Mouse (Mus musculus) R1 (cell line): ENCODE measurements around the gene Myh7b.
A peak's percentile ranks its signal among the peaks of the same experiment; 100 is the strongest.
"Not testable (repeated sequence)": the region's sequence is repeated elsewhere in the genome, so short reads cannot be mapped to it uniquely, and the experiment has no call there.

Experiments used
- DNase-seq: peaks from one replicate; pipeline ENCODE4 v3.0.0-alpha.2; 2018; ENCODE audit warnings: low read depth, low spot score

The Myh7b gene

DNA sequence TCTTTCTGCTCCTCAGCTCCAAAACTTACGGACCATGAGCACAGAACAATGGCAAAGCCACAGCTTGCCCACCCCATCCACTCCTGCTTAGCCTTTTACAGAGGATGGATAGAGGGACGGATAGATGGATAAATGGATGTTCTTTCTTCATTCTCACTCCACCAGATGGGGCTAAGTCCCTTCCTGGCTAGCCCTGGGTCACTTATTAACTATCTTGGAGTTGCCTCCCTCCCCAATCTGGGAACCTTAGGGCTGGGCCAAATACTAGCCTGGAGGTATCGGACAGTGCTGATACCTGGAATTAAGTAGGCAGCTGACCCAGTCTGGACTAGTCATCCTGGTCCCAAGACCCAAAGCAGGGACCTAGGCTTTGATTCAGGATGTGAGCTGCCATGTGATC is 7.3 kb upstream of the Myh7b start:
- no peak for DNase-seq

- DNase-seq = no peak
Observed at GRCm38 (mm10) chr2:155604560-155605235, 6.3 kb upstream of the Myh7b start.

GRCm38 (mm10) chr2:155605236-155605589 is 5.8 kb upstream of the Myh7b start:
- DNase-seq = not testable (repeated sequence)

DNA sequence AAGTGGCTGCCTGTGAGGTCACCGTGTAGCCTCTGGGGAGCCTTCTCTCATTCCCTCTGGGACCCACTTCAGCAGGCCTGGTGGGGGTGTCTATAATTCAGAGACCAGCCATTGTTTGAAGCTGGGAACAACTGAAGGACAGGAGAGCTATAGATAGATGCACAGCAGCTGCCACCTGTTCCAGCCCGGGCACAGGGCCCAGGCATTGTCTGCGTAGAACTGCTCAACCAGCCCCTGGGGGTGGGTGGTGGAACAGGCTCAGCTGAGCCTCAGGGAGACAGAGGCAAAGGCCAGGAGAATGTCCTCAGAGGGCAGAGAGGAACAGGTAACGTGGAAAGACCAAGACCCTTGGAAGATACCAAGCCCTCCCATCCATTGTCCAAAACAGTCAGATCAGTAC is 4.7 kb upstream of the Myh7b start:
- no peak for DNase-seq

GRCm38 (mm10) chr2:155611834-155612550 is 980 bp downstream of the Myh7b start:
- no peak for DNase-seq

- peak; percentile 92 for DNase-seq
Observed at GRCm38 (mm10) chr2:155613326-155613755, 2.3 kb downstream of the Myh7b start.

GRCm38 (mm10) chr2:155613953-155614352 is 2.9 kb downstream of the Myh7b start:
- DNase-seq = no peak

DNA sequence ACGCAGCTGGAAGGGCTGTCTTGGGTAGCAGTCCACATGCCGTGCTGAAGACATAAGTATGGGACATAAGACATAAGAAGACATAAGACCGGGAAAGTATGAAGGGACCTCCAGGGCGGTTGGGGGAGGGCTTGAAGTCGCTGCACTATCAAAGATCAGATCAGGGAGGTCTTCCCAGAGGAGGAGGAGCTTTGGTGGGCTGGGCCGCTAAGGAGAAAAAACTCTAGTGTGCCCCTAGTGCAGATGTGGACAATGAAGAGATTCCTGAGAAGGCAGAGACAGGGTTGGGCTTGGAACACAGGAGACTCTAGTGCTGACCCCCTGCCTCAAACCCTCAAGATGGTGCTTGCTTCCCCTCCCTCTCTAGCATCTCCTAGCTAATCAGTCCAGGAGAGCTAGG is 6.0 kb downstream of the Myh7b start:
- DNase-seq = peak; percentile 85

DNA sequence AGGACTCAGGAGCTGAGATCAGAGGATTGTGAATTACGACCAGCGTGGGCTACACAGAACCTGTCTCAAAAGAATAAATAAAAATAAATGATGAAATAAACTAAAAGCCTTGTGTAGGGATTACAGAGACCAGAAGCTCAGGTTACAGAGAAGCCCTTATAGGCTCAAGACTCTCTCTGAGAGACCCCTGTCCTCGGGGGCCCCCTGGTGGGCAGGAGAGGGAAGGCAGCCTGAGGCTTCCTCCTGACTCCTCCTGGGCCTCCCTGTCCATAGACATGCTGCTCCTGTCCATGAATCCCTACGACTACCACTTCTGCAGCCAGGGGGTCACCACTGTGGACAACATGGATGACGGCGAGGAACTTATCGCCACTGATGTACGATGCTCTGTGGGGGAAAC is 8.8 kb downstream of the Myh7b start:
- DNase-seq = peak; percentile 84

DNA sequence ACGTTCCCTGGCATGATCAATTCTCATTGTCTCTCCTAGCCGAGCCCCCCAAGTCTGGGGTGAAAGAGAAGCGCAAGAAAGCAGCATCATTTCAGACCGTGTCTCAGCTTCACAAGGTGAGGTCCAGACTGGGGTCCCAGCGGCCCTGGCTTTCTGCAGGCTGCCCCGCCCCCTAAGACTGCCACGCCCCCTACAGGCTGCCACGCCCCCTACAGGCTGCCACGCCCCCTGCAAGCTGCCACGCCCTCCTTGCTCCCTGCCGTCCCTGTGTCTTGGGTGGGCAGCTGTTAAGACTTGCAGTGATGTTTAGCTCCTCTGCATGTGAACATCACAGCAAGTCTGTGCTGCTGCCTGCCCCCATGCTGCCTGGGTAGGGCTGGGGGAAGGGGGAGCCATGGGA is 11.6 kb downstream of the Myh7b start:
- peak; percentile 57 for DNase-seq

DNA sequence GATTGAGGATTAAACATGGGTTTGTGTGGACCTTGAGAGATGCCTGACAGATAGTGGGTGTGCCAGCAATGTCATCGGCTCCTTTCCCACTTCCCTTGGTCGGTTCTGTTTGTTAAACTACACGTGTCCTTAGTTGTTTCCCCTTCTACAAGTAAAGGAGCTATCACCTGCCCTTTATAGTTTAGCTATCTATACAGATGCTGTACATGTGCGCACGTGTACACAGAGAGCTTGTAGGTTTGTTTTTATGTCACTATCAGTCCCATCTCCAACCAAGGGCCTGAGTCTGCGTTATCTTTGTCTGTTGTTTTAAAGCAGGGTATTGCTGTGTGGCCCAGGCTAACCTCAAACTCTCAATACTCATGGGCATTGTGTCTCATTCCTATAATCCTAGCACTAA is 13.0 kb downstream of the Myh7b start:
- no peak for DNase-seq

GRCm38 (mm10) chr2:155624730-155625129 is 13.7 kb downstream of the Myh7b start:
- DNase-seq = peak; percentile 91

- no peak for DNase-seq
Observed at GRCm38 (mm10) chr2:155626277-155626676, 15.3 kb downstream of the Myh7b start.

DNA sequence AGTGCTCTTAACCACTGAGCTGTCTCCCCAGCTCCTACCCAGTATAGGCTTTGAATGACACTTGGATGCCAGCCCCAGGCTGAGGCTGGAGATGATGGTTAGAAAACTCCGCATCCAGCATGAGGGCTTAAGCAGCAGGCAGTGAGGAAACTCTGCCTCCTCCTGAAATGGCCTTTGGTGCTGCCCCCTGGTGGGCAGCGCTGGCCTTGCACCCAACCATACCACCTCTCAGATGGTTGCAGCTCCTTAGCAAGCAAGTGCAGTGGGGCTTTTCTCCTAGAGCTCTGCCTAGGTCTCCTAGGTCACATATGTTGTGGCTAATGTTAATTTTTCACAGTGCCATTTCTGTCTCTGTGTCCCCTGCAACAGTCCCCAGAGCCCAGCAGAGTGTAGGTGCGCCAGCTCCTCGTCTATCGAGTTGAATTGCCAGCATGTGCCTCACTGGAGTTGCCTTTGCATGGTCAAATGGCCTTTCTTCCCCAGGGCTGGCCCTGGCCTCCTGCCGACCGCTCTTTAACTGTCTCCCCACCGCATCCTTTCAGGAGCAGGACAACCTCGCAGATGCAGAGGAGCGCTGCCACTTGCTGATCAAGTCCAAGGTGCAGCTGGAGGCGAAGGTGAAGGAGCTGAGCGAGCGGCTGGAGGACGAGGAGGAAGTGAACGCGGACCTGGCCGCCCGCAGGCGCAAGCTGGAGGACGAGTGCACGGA is 16.2 kb downstream of the Myh7b start:
- peak; percentile 80 for DNase-seq

GRCm38 (mm10) chr2:155628112-155628511 is 17.1 kb downstream of the Myh7b start:
- no peak for DNase-seq

DNA sequence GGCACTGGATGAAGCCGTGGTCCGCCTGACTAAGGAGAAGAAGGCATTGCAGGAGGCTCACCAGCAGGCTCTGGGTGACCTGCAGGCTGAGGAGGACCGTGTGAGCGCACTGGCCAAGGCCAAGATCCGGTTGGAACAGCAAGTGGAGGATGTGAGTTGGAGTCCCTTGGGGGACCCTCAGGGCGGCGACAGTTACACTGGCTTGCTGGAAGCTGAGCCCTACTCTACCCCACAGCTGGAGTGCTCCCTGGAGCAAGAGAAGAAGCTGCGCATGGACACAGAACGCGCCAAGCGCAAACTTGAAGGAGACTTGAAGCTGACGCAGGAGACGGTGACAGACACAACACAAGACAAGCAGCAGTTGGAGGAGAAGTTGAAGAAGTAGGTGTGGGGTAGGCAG is 17.5 kb downstream of the Myh7b start:
- DNase-seq = peak; percentile 31

GRCm38 (mm10) chr2:155629231-155629661 is 18.2 kb downstream of the Myh7b start:
- DNase-seq = peak; percentile 82

DNA sequence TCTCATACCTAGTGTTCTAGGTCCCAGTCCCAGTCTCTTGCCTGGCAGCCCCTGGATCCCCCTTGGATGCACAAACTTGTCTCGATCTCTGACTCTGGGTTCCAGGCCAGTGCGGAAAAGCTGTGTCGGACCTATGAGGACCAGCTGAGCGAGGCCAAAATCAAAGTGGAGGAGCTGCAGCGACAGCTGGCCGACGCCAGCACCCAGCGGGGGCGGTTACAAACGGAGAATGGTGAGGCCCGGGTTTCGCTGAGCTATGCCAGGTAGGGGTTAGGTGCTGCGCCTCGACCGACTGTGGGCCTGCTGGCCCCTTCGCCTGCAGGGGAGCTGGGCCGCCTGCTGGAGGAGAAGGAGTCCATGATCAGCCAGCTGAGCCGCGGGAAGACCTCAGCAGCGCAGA is 19.1 kb downstream of the Myh7b start:
- no peak for DNase-seq

GRCm38 (mm10) chr2:155630590-155631416 is 19.8 kb downstream of the Myh7b start:
- peak; percentile 81 for DNase-seq

DNA sequence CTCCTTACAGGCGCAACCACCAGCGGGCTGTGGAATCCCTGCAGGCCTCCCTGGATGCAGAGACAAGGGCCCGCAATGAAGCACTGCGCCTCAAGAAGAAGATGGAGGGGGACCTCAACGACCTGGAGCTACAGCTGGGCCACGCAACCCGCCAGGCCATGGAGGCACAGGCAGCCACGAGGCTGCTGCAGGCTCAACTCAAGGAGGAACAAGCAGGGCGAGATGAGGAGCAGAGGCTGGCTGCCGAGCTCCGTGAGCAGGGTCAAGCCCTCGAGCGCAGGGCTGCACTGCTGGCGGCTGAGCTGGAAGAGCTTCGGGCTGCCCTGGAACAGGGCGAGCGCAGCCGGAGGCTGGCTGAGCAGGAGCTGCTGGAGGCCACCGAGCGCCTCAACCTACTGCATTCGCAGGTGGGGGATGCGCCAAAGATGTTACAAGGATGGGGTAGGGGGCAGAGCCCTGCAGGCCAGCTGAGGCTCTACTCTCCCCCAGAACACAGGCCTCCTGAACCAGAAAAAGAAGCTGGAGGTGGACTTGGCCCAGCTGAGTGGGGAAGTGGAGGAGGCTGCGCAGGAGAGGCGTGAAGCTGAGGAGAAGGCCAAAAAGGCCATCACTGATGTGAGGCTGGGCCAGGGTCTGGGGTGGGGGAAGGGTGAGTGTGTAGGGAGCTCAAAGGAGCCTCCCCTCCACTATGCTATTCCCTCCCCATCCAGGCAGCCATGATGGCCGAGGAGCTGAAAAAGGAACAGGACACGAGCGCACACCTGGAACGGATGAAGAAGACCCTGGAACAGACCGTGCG is 21.3 kb downstream of the Myh7b start:
- no peak for DNase-seq

DNA sequence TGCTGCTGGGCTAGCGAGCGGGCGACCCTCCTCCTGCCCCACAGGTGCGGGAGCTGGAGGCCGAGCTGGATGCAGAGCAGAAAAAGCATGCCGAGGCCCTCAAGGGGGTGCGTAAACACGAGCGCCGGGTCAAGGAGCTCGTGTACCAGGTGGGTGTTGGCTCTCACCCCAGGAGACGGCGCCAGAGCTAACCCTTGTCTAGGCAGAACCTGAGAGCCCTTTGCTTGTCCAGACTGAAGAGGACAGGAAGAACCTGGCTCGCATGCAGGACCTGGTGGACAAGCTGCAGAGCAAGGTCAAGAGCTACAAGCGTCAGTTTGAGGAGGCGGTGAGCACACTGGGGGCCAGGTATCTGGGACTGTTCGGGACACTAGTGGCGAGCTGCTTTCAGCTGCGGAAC is 22.1 kb downstream of the Myh7b start:
- DNase-seq = no peak
